Mouse (Mus musculus): ENCODE results near the gene Ube3a.
A peak's percentile ranks its signal among the peaks of the same experiment; 100 is the strongest.

The Ube3a gene

GRCm38 (mm10) chr7:59228045-59228865, at the start of gene Ube3a:
Gene Ube3a (plus strand): TSS chr7:59228750.
- ATAC-seq (ENCODE audit: low TSS enrichment) = peak; percentile 87

- ATAC-seq (ENCODE audit: low TSS enrichment) = no peak
These were observed 35.7 kb upstream of the Ube3a start for GRCm38 (mm10) chr7:59192831-59193230.

- ATAC-seq (ENCODE audit: low TSS enrichment) = no peak
These were observed 13.6 kb upstream of the Ube3a start for GRCm38 (mm10) chr7:59214911-59215310.

GRCm38 (mm10) chr7:59221244-59221643, 7.3 kb upstream of the Ube3a start:
- ATAC-seq (ENCODE audit: low TSS enrichment) = no peak

DNA sequence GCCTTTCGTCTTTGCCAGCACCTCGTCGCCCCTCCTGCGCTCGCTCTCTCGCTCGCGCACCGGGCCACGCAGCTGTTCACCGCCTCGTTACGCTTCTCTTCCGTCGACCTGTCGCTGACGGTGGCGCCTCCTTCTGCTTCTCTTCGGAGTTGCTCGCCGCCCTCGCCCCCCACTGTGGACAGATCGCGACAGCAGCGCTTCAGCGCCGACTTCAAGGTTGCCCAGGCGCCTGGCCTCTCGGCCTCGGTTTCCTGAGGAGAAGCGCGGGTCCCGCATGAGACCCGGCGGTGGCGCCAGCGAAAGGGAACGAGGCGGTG, 274 bp downstream of the Ube3a start:
- ATAC-seq (ENCODE audit: low TSS enrichment) = no peak; the same call in 1 of the 2 replicates

GRCm38 (mm10) chr7:59229183-59229911, 797 bp downstream of the Ube3a start:
- peak; percentile 64 for ATAC-seq (ENCODE audit: low TSS enrichment)

DNA sequence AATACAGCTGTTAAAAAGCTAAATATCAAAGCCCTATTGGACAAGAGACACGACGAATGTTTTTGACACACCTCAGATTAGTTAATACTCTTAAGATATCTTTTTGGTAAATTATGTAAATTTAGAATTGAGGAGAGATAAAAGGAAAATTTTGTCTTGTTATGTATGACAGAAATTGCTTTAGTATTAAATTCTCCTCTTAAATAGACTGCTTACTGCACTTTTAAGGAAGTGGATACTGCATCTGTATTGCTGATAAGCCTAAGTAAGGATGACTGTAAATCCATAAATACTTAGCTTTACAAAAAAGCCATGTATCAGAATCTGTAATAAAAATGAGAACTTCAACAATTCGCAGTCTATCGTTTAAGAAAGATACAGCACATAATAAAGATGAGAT, 1.8 kb downstream of the Ube3a start:
- no peak for ATAC-seq (ENCODE audit: low TSS enrichment)

- ATAC-seq (ENCODE audit: low TSS enrichment) = no peak
These were observed 2.2 kb downstream of the Ube3a start for GRCm38 (mm10) chr7:59230768-59231167.

DNA sequence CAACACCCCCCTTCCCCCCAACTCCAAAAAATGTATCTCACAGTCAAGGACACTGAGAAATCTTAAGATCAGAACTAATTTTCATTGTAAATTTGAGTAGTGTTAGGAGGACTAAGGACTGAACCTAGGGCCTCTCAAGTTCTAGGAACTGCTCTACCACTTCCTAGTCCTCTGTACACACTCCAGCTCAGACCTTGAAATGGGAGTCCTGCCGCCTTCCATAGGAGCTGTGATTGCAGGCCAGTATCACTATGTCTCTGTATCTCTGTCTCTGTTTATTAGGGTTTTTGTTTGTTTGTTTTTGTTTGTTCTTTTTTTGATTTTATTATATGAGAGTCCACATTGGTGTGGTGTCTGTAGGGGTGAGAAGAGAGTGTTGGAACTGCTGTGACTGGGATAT, 3.4 kb downstream of the Ube3a start:
- no peak for ATAC-seq (ENCODE audit: low TSS enrichment)

GRCm38 (mm10) chr7:59234773-59235401, 6.3 kb downstream of the Ube3a start:
- ATAC-seq (ENCODE audit: low TSS enrichment) = peak; percentile 52; the same call in 1 of the 2 replicates

GRCm38 (mm10) chr7:59243257-59243656, 14.7 kb downstream of the Ube3a start:
- no peak for ATAC-seq (ENCODE audit: low TSS enrichment)

GRCm38 (mm10) chr7:59245541-59245940, 17.0 kb downstream of the Ube3a start:
- ATAC-seq (ENCODE audit: low TSS enrichment) = no peak

GRCm38 (mm10) chr7:59253373-59253772, 24.8 kb downstream of the Ube3a start:
- no peak for ATAC-seq (ENCODE audit: low TSS enrichment)

GRCm38 (mm10) chr7:59265538-59265937, 37.0 kb downstream of the Ube3a start:
- no peak for ATAC-seq (ENCODE audit: low TSS enrichment)

DNA sequence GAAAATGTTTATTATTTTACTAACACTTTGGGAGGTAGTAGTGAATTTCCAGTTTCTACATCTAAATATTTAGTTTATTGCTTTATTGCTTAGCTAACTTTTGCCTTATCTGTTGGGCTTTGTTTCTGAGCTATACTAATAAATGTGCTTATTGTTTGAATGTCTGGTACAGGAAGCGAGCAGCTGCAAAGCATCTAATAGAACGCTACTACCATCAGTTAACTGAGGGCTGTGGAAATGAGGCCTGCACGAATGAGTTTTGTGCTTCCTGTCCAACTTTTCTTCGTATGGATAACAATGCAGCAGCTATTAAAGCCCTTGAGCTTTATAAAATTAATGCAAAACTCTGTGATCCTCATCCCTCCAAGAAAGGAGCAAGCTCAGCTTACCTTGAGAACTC, 43.2 kb downstream of the Ube3a start:
- no peak for ATAC-seq (ENCODE audit: low TSS enrichment)

GRCm38 (mm10) chr7:59312576-59312975, 84.0 kb downstream of the Ube3a start:
- no peak for ATAC-seq (ENCODE audit: low TSS enrichment)

GRCm38 (mm10) chr7:59322759-59323158, 94.2 kb downstream of the Ube3a start:
- no peak for ATAC-seq (ENCODE audit: low TSS enrichment)
